17 mouse cellular contexts compared by ENCODE assay signal in the genomic region with DNA sequence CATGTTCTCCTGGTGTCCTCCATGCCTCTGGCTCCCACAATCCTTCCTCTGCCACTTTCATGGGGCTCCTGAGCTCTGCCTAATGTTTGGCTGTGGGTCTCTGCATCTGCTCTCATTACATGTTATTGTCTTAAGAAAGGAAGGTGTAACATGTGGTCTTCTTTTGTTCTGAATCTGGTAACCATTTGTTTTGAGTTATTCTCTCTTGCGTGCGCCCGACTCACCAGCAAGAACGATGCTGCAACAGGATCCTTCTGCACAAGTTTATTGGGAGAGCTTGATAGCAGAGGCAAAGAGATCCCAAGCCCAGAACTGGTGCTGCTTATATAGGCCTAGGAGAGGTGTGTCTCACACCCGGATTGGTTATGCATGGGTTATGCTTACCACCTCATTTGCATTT. TPM values are rescaled to one million over a fixed set of nuclear protein-coding genes. Genes with fewer than 3 reads are reported as not detected.
DNase-seq lines count a peak whose midpoint lies in the region; ATAC-seq lines count a peak whose summit lies in the region.
"Not testable (repeated sequence)": the region's sequence is repeated elsewhere in the genome, so short reads cannot be mapped to it uniquely, and the experiment has no call there.
"Had no signal": no experiment of that assay in that cellular context is flagged by ENCODE, and none has a peak within 500 bp of the region (broad histone marks: within the 10 kb centered on the region; RNA-seq: fewer than 3 reads in every experiment).

A gene (minus strand): TSS at position 101 of the 400 bp plus-strand sequence.

- not testable (repeated sequence) for DNase-seq in gonadal fat pad, adult 2 months (ENCODE audit: low read depth)

- not testable (repeated sequence) for ATAC-seq in monocyte, adult 5-6 weeks (replicated peaks; ENCODE audit: insufficient number of reproducible peaks, low FRiP score, low TSS enrichment, poor library complexity, severe bottlenecking)

RNA-seq across cellular contexts. Expression of the gene that starts here (rescaled TPM):
- polyA plus RNA-seq in gonadal fat pad, adult 2 months (2012; rRNA removed) = 29.6 and 31.2 TPM in 2 replicates
- 35.0 to 144 TPM (median 65.3 TPM) in 3 replicates for total RNA-seq in monocyte, adult 5-6 weeks (2017)
- total RNA-seq: adrenal gland, adult 18-20 months; adrenal gland, adult 2 months; adrenal gland, adult 8-10 months; adrenal gland, postnatal 14 days; adrenal gland, postnatal 25 days; adrenal gland, postnatal 36 days; adrenal gland, postnatal 4 days; CH12.LX; ES-E14; MEL had no signal
- polyA plus RNA-seq: C2C12; CD4-positive, CD25-positive, alpha-beta regulatory T cell, adult 4 months; cerebellum, adult 2 months; G1E; Patski had no signal
